Mouse (Mus musculus) heart, postnatal 0 days (tissue): ENCODE measurements around the gene Pgm2l1. TPM values are rescaled to one million over a fixed set of nuclear protein-coding genes. Genes with fewer than 3 reads are reported as not detected.

Source experiments
- ATAC-seq: fragments of 200-750 bp; cut with Nextera tagmentation; 2 replicates; pipeline ENCODE4 v1.8.0; 2017; ENCODE audit warnings: low read depth, moderate number of reproducible peaks, moderate library complexity; ENCODE audit not compliant: insufficient read depth
- DNase-seq: peaks from one replicate; pipeline ENCODE4 v3.0.0-alpha.2; 2016; ENCODE audit warnings: low spot score
- H3K27ac ChIP-seq: fragments of 300-500 bp; sonication (generic); 2 replicates; pipeline ENCODE4 v1.5.1; 2014; ENCODE audit warnings: low read depth, mild to moderate bottlenecking
- H3K27me3 ChIP-seq: fragments of 300-500 bp; sonication (generic); 2 replicates; pipeline ENCODE4 v1.6.1; 2014; ENCODE audit warnings: low read length, mixed read lengths; ENCODE audit not compliant: control insufficient read depth, insufficient read depth
- H3K36me3 ChIP-seq: fragments of 300-500 bp; sonication (generic); replicated peaks from 2 replicates; pipeline ENCODE4 v1.6.1; 2014; ENCODE audit warnings: low read length, mixed read lengths; ENCODE audit not compliant: control insufficient read depth, insufficient read depth
- H3K4me1 ChIP-seq: fragments of 300-500 bp; sonication (generic); 2 replicates; pipeline ENCODE4 v1.6.1; 2014; ENCODE audit warnings: antibody characterized with exemption; ENCODE audit not compliant: control insufficient read depth, insufficient read depth
- H3K4me2 ChIP-seq: fragments of 300-500 bp; sonication (generic); 2 replicates; pipeline ENCODE4 v1.6.1; 2014; ENCODE audit warnings: low read depth, mild to moderate bottlenecking, low read length, moderate library complexity
- H3K4me3 ChIP-seq: fragments of 300-500 bp; sonication (generic); 2 replicates; pipeline ENCODE4 v1.5.1; 2014; ENCODE audit warnings: low read depth, low read length
- H3K9ac ChIP-seq: fragments of 300-500 bp; sonication (generic); replicated peaks from 2 replicates; pipeline ENCODE4 v1.6.1; 2014; ENCODE audit warnings: low read depth, low read length, mixed read lengths
- H3K9me3 ChIP-seq: fragments of 300-500 bp; sonication (generic); replicated peaks from 2 replicates; pipeline ENCODE4 v1.6.1; 2016; ENCODE audit warnings: low read length; ENCODE audit not compliant: control insufficient read depth
- CTCF ChIP-seq: IDR thresholded peaks from 2 replicates; pipeline ENCODE4 v1.5.1; 2016; ENCODE audit warnings: antibody characterized with exemption, control low read depth, low read depth
- EP300 ChIP-seq: IDR thresholded peaks from 2 replicates; pipeline ENCODE4 v1.6.1; 2016; ENCODE audit warnings: antibody characterized with exemption, low read depth
- WGBS: fragments of 180-500 bp; shearing (Covaris S2); extraction: QIAGEN DNeasy Blood & Tissue Kit; methylation state at CpG from one replicate; pipeline ENCODE4 v1.1.7; 2014; 5-methylcytosine and 5-hydroxymethylcytosine counted together
- polyA plus RNA-seq: library from polyadenylated mRNA; unstranded; fragments of >200 nt; fragmentation: Nextera tagmentation; extraction: Ambion mirVana; gene quantifications from 2 replicates; pipeline ENCODE4 v1.2.1, GENCODE M21; 2015
- total RNA-seq: library from RNA; depleted of rRNA; stranded (reverse); fragments of >200 nt; gene quantifications from 2 replicates; pipeline ENCODE4 v1.2.3, GENCODE M21; 2014; ENCODE audit warnings: low replicate concordance

Gene Pgm2l1
- total and polyA plus RNA-seq, 2 experiments from 2014 or later = 0.56 to 3.5 TPM

- Histone ChIP-seq H3K4me3 (no peak overlapping the region), H3K4me1 (no peaks in the 10 kb centered on the region), H3K36me3 (no peaks in the 10 kb centered on the region), H3K4me2 (no peak overlapping the region), H3K9me3 (no peaks in the 10 kb centered on the region), H3K27ac (no peak overlapping the region), H3K27me3 (no peaks in the 10 kb centered on the region), H3K9ac (no peak overlapping the region)
- ATAC-seq = no peak
- TF ChIP-seq CTCF (no peak), EP300 (no peak)
- DNase-seq = no peak
- 95% methylated on average over 1 of the region's 1 CpGs for whole genome bisulfite sequencing
Observed at GRCm38 (mm10) chr7:100230646-100231045, 3.5 kb downstream of the Pgm2l1 start.

GRCm38 (mm10) chr7:100231661-100232060 is 4.5 kb downstream of the Pgm2l1 start:
- Histone ChIP-seq H3K27me3 (no peaks in the 10 kb centered on the region), H3K27ac (no peak overlapping the region), H3K4me2 (no peak overlapping the region), H3K36me3 (no peaks in the 10 kb centered on the region), H3K4me3 (no peak overlapping the region), H3K9me3 (no peaks in the 10 kb centered on the region), H3K9ac (no peak overlapping the region), H3K4me1 (no peaks in the 10 kb centered on the region)
- DNase-seq (no peak), ATAC-seq (no peak)
- no peak for TF ChIP-seq CTCF
- TF ChIP-seq EP300 = no peak
- 33% methylated on average over 1 of the region's 1 CpGs for WGBS

GRCm38 (mm10) chr7:100233681-100234080 is 6.5 kb downstream of the Pgm2l1 start:
- H3K36me3 ChIP-seq = no peaks in the 10 kb centered on the region
- no peak overlapping the region for H3K4me2 ChIP-seq
- H3K4me1 ChIP-seq = no peaks in the 10 kb centered on the region
- no peak for ATAC-seq
- no peak overlapping the region for H3K4me3 ChIP-seq
- TF ChIP-seq CTCF = no peak
- no peak for TF ChIP-seq EP300
- no peak for DNase-seq
- no peaks in the 10 kb centered on the region for H3K9me3 ChIP-seq
- H3K27me3 ChIP-seq = no peaks in the 10 kb centered on the region
- no peak overlapping the region for H3K9ac ChIP-seq
- H3K27ac ChIP-seq = no peak overlapping the region

- 46% methylated on average over 7 of the region's 7 CpGs for WGBS
Observed at GRCm38 (mm10) chr7:100234264-100234885, 7.2 kb downstream of the Pgm2l1 start.

GRCm38 (mm10) chr7:100238271-100238670 is 11.1 kb downstream of the Pgm2l1 start:
- ATAC-seq = no peak
- no peak overlapping the region for H3K4me2 ChIP-seq
- TF ChIP-seq CTCF = no peak
- TF ChIP-seq EP300 = no peak
- no peak overlapping the region for H3K9ac ChIP-seq
- no peaks in the 10 kb centered on the region for H3K4me1 ChIP-seq
- H3K4me3 ChIP-seq = no peak overlapping the region
- no peak overlapping the region for H3K27ac ChIP-seq
- no peaks in the 10 kb centered on the region for H3K36me3 ChIP-seq
- DNase-seq = no peak
- 79% methylated on average over 1 of the region's 1 CpGs for WGBS
- H3K27me3 ChIP-seq = no peaks in the 10 kb centered on the region
- no peaks in the 10 kb centered on the region for H3K9me3 ChIP-seq

More at GRCm38 (mm10) chr7:100234264-100234885, 7.2 kb downstream of the Pgm2l1 start:
- Histone ChIP-seq H3K4me1 (no peaks in the 10 kb centered on the region), H3K27ac (no peak overlapping the region), H3K4me2 (no peak overlapping the region), H3K9me3 (no peaks in the 10 kb centered on the region), H3K4me3 (no peak overlapping the region), H3K9ac (no peak overlapping the region), H3K36me3 (no peaks in the 10 kb centered on the region), H3K27me3 (no peaks in the 10 kb centered on the region)
- no peak for ATAC-seq
- TF ChIP-seq EP300 (no peak), CTCF (peak; percentile 86)
- peak; percentile 48 for DNase-seq

- Histone ChIP-seq H3K4me2 (no peak overlapping the region), H3K9ac (no peak overlapping the region), H3K36me3 (no peaks in the 10 kb centered on the region), H3K27me3 (no peaks in the 10 kb centered on the region), H3K4me1 (no peaks in the 10 kb centered on the region), H3K4me3 (no peak overlapping the region), H3K9me3 (no peaks in the 10 kb centered on the region), H3K27ac (no peak overlapping the region)
- no peak for ATAC-seq
- WGBS = 76% methylated on average over 2 of the region's 2 CpGs
- no peak for DNase-seq
- TF ChIP-seq EP300 (no peak), CTCF (no peak)
Observed at GRCm38 (mm10) chr7:100240601-100241000, 13.4 kb downstream of the Pgm2l1 start.
